Mouse (Mus musculus): ENCODE measurements around the gene Cmtm8. TPM values are rescaled to one million over a fixed set of nuclear protein-coding genes. Genes with fewer than 3 reads are reported as not detected.

The Cmtm8 gene
- total RNA-seq, 1 experiment = 1.8 TPM

- no peak for DNase-seq (ENCODE audit: low read depth, low spot score)
- Histone ChIP-seq H3K4me1 (ENCODE audit: control insufficient read depth in 2 of 2, insufficient read depth in 2 of 2, low read length in 2 of 2, poor library complexity in 1 of 2) (peaks cover 0 to 6% of the 10 kb centered on the region in 2 experiments; a peak in 1 of 4 replicates), H3K4me3 (ENCODE audit: insufficient read depth in 1 of 2, low read depth in 1 of 2, low read length in 2 of 2, poor library complexity in 1 of 2, severe bottlenecking in 1 of 2) (no peak overlapping the region), H3K36me3 (ENCODE audit: control insufficient read depth, insufficient read depth, low read length, poor library complexity, severe bottlenecking) (no peaks in the 10 kb centered on the region), H3K9ac (ENCODE audit: insufficient read depth, low read depth, low read length, poor library complexity, severe bottlenecking) (no peak overlapping the region), H3K27ac (ENCODE audit: insufficient read depth, low read depth, low read length, poor library complexity, severe bottlenecking) (no peak overlapping the region), H3K9me3 (ENCODE audit: control insufficient read depth, insufficient read depth, low read depth, low read length) (no peaks in the 10 kb centered on the region)
- in situ Hi-C loops (cut with MboI; ENCODE audit: low sequenced_read_pairs in 2 of 2, unreplicated experiment in 2 of 2) = no loop called here
- TF ChIP-seq HCFC1 (IDR thresholded peaks at IDR 0.05; ENCODE audit: borderline replicate concordance, insufficient read depth, low read length) (no peak), CHD2 (IDR thresholded peaks at IDR 0.05; ENCODE audit: low read depth, low read length) (no peak), MAFK (IDR thresholded peaks at IDR 0.05; ENCODE audit: insufficient read depth, low read depth, low read length) (no peak), ZNF384 (IDR thresholded peaks at IDR 0.05; ENCODE audit: low read depth, low read length) (no peak), ZC3H11A (IDR thresholded peaks at IDR 0.05; ENCODE audit: borderline replicate concordance, low read depth, low read length) (no peak)
Observed at GRCm38 (mm10) chr9:114793764-114794295, 50.1 kb downstream of the Cmtm8 start.

GRCm38 (mm10) chr9:114789989-114790388 is 54.0 kb downstream of the Cmtm8 start:
- DNase-seq (ENCODE audit: low read depth, low spot score) = no peak
- H3K27ac ChIP-seq (ENCODE audit: insufficient read depth, low read depth, low read length, poor library complexity, severe bottlenecking) = no peak overlapping the region
- H3K9me3 ChIP-seq (ENCODE audit: control insufficient read depth, insufficient read depth, low read depth, low read length) = no peaks in the 10 kb centered on the region
- TF ChIP-seq MAFK (IDR thresholded peaks at IDR 0.05; ENCODE audit: insufficient read depth, low read depth, low read length) = no peak
- no peaks in the 10 kb centered on the region for H3K36me3 ChIP-seq (ENCODE audit: control insufficient read depth, insufficient read depth, low read length, poor library complexity, severe bottlenecking)
- H3K9ac ChIP-seq (ENCODE audit: insufficient read depth, low read depth, low read length, poor library complexity, severe bottlenecking) = no peak overlapping the region
- peaks cover 2 to 6% of the 10 kb centered on the region in 2 experiments; a peak in 2 of 4 replicates for H3K4me1 ChIP-seq (ENCODE audit: control insufficient read depth in 2 of 2, insufficient read depth in 2 of 2, low read length in 2 of 2, poor library complexity in 1 of 2)
- in situ Hi-C loops (cut with MboI; ENCODE audit: low sequenced_read_pairs in 2 of 2, unreplicated experiment in 2 of 2) = no loop called here
- no peak overlapping the region for H3K4me3 ChIP-seq (ENCODE audit: insufficient read depth in 1 of 2, low read depth in 1 of 2, low read length in 2 of 2, poor library complexity in 1 of 2, severe bottlenecking in 1 of 2)

GRCm38 (mm10) chr9:114789557-114789956 is 54.4 kb downstream of the Cmtm8 start:
- TF ChIP-seq ZNF384 (IDR thresholded peaks at IDR 0.05; ENCODE audit: low read depth, low read length) (no peak), CHD2 (IDR thresholded peaks at IDR 0.05; ENCODE audit: low read depth, low read length) (no peak), HCFC1 (IDR thresholded peaks at IDR 0.05; ENCODE audit: borderline replicate concordance, insufficient read depth, low read length) (no peak)
- no peaks in the 10 kb centered on the region for H3K36me3 ChIP-seq (ENCODE audit: control insufficient read depth, insufficient read depth, low read length, poor library complexity, severe bottlenecking)
- no peak overlapping the region for H3K4me3 ChIP-seq (ENCODE audit: insufficient read depth in 1 of 2, low read depth in 1 of 2, low read length in 2 of 2, poor library complexity in 1 of 2, severe bottlenecking in 1 of 2)
- DNase-seq (ENCODE audit: low read depth, low spot score) = no peak
- H3K4me1 ChIP-seq (ENCODE audit: control insufficient read depth in 2 of 2, insufficient read depth in 2 of 2, low read length in 2 of 2, poor library complexity in 1 of 2) = peaks cover 2 to 8% of the 10 kb centered on the region in 2 experiments; a peak in 2 of 4 replicates
- in situ Hi-C loops (cut with MboI; ENCODE audit: low sequenced_read_pairs in 2 of 2, unreplicated experiment in 2 of 2) = no loop called here
- H3K9ac ChIP-seq (ENCODE audit: insufficient read depth, low read depth, low read length, poor library complexity, severe bottlenecking) = no peak overlapping the region
- H3K9me3 ChIP-seq (ENCODE audit: control insufficient read depth, insufficient read depth, low read depth, low read length) = no peaks in the 10 kb centered on the region
- no peak overlapping the region for H3K27ac ChIP-seq (ENCODE audit: insufficient read depth, low read depth, low read length, poor library complexity, severe bottlenecking)

- in situ Hi-C loops (cut with MboI; ENCODE audit: low sequenced_read_pairs in 2 of 2, unreplicated experiment in 2 of 2) = no loop called here
- H3K36me3 ChIP-seq (ENCODE audit: control insufficient read depth, insufficient read depth, low read length, poor library complexity, severe bottlenecking) = no peaks in the 10 kb centered on the region
- H3K9ac ChIP-seq (ENCODE audit: insufficient read depth, low read depth, low read length, poor library complexity, severe bottlenecking) = no peak overlapping the region
- no peak for TF ChIP-seq CHD2 (IDR thresholded peaks at IDR 0.05; ENCODE audit: low read depth, low read length)
- TF ChIP-seq HCFC1 (IDR thresholded peaks at IDR 0.05; ENCODE audit: borderline replicate concordance, insufficient read depth, low read length) = no peak
- TF ChIP-seq MAFK (IDR thresholded peaks at IDR 0.05; ENCODE audit: insufficient read depth, low read depth, low read length) = no peak
- TF ChIP-seq ZNF384 (IDR thresholded peaks at IDR 0.05; ENCODE audit: low read depth, low read length) = no peak
- no peak for TF ChIP-seq ZC3H11A (IDR thresholded peaks at IDR 0.05; ENCODE audit: borderline replicate concordance, low read depth, low read length)
- no peaks in the 10 kb centered on the region for H3K9me3 ChIP-seq (ENCODE audit: control insufficient read depth, insufficient read depth, low read depth, low read length)
- peaks cover 2 to 8% of the 10 kb centered on the region in 2 experiments; a peak in 2 of 4 replicates for H3K4me1 ChIP-seq (ENCODE audit: control insufficient read depth in 2 of 2, insufficient read depth in 2 of 2, low read length in 2 of 2, poor library complexity in 1 of 2)
- no peak overlapping the region for H3K4me3 ChIP-seq (ENCODE audit: insufficient read depth in 1 of 2, low read depth in 1 of 2, low read length in 2 of 2, poor library complexity in 1 of 2, severe bottlenecking in 1 of 2)
- H3K27ac ChIP-seq (ENCODE audit: insufficient read depth, low read depth, low read length, poor library complexity, severe bottlenecking) = no peak overlapping the region
- no peak for DNase-seq (ENCODE audit: low read depth, low spot score)
Observed at GRCm38 (mm10) chr9:114788697-114789096, 55.3 kb downstream of the Cmtm8 start.

GRCm38 (mm10) chr9:114787716-114788115 is 56.2 kb downstream of the Cmtm8 start:
- no peak overlapping the region for H3K27ac ChIP-seq (ENCODE audit: insufficient read depth, low read depth, low read length, poor library complexity, severe bottlenecking)
- no peak for DNase-seq (ENCODE audit: low read depth, low spot score)
- H3K4me1 ChIP-seq (ENCODE audit: control insufficient read depth in 2 of 2, insufficient read depth in 2 of 2, low read length in 2 of 2, poor library complexity in 1 of 2) = peaks cover 2 to 11% of the 10 kb centered on the region in 2 experiments; a peak in 2 of 4 replicates
- no peaks in the 10 kb centered on the region for H3K36me3 ChIP-seq (ENCODE audit: control insufficient read depth, insufficient read depth, low read length, poor library complexity, severe bottlenecking)
- in situ Hi-C loops (cut with MboI; ENCODE audit: low sequenced_read_pairs in 2 of 2, unreplicated experiment in 2 of 2) = no loop called here
- H3K4me3 ChIP-seq (ENCODE audit: insufficient read depth in 1 of 2, low read depth in 1 of 2, low read length in 2 of 2, poor library complexity in 1 of 2, severe bottlenecking in 1 of 2) = no peak overlapping the region
- no peak overlapping the region for H3K9ac ChIP-seq (ENCODE audit: insufficient read depth, low read depth, low read length, poor library complexity, severe bottlenecking)
- no peaks in the 10 kb centered on the region for H3K9me3 ChIP-seq (ENCODE audit: control insufficient read depth, insufficient read depth, low read depth, low read length)
- TF ChIP-seq CHD2 (IDR thresholded peaks at IDR 0.05; ENCODE audit: low read depth, low read length) = no peak
- TF ChIP-seq ZNF384 (IDR thresholded peaks at IDR 0.05; ENCODE audit: low read depth, low read length) = no peak
- TF ChIP-seq ZC3H11A (IDR thresholded peaks at IDR 0.05; ENCODE audit: borderline replicate concordance, low read depth, low read length) = no peak
- no peak for TF ChIP-seq MAFK (IDR thresholded peaks at IDR 0.05; ENCODE audit: insufficient read depth, low read depth, low read length)
- no peak for TF ChIP-seq HCFC1 (IDR thresholded peaks at IDR 0.05; ENCODE audit: borderline replicate concordance, insufficient read depth, low read length)

Data from ES-E14 (cell line).